Mouse (Mus musculus) cortical plate, adult 2 months (tissue): ENCODE results near the gene Akap14.
"Not testable (repeated sequence)": the region's sequence is repeated elsewhere in the genome, so short reads cannot be mapped to it uniquely, and the experiment has no call there.

Source experiments
- CTCF ChIP-seq: fragments of 200-500 bp; IDR thresholded peaks from 2 replicates; pipeline ENCODE4 v1.5.1; 2011; ENCODE audit warnings: mild to moderate bottlenecking, control low read depth, low read length; ENCODE audit not compliant: insufficient read depth; ENCODE audit errors: extremely low read depth
- POLR2A ChIP-seq: fragments of 200-500 bp; IDR thresholded peaks from 2 replicates; pipeline ENCODE4 v1.6.1; 2011; ENCODE audit warnings: mild to moderate bottlenecking, low read length, control low read depth; ENCODE audit not compliant: insufficient read depth; ENCODE audit errors: extremely low read depth

DNA sequence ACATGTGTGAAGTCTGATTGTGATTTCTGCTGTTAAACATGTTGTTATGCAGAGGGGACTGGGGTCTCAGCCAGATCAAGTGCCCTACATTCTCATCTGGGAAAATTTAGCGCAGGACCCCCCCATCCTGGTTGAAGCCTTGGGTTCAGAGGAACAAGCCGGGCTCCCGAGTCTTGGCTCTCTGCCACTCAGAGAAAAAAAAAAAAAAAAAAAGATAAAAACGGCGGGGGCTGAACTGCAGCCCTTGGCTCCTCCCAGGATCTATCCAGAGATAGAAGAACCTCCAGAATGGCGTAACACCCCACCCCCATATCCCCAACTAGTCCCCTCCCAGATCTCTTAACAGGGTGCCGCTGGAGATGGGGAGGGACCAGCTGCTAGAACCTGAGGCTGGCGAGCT is 15.8 kb upstream of the Akap14 start:
- TF ChIP-seq CTCF, POLR2A: not testable (repeated sequence)
